Mouse (Mus musculus): ENCODE data around the gene Lpp.

DNA sequence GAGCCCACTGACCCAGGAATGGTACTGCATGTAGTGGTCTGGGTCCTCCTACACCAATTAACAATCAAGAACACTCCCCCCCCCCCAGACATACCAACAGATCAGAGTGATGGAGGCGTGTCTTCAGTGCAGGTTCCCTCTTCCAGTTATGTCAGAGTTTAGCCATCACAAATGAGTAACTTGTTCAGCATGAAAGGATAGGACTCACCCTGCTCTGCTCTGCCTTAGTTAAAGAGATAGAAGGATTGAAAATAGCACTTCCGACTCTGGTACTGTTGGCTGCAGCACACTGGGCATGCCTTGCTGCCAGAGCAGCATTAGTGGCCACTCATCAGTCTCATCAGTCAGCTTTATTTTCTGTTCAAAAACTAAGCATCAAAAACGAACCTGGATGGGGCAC lies 423.3 kb downstream of the Lpp start:
- TF ChIP-seq CTCF (IDR thresholded peaks at IDR 0.05; ENCODE audit: low read depth) = no peak
- no peak for TF ChIP-seq EP300 (IDR thresholded peaks at IDR 0.05; ENCODE audit: low read depth)

Data from liver, postnatal 0 days (tissue).